Mouse (Mus musculus): ENCODE results near the gene Rprd1b.

The Rprd1b gene

DNA sequence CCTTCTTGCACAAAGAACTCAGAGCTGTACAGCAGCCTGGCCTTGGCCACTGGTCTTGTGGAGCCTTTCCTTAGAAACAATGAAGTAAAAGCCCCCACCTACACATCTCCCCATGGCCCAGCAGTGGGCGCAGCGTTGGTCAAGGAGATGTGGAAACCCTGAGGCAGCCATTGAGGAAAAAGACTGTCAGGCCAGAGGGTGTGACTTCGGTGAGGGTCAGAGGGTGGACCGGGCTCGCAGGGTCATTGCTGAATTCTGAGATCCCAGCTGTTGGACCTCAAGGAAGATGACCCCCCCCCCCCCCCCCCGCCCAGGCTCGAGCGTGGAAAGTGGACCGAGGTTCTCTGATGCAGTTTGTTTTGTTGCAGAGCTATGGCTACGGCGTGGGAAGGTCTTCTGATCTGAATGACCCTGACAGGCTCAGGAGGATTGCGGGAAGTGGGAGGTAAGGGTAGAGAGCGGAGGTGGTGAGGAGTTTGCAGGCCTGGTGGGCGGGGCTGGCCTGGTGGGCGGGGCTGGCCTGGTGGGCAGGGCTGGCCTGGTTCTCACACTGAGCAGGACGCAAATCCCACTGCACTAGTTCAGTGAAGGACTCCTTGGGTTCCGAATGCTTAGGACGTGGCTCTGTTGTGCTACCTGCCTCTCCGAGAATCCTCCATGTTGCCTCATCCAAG is 150.5 kb downstream of the Rprd1b start:
- in situ Hi-C loops (cut with MboI; ENCODE audit: low pct_unique_long_range_greater_than_20kb in 1 of 2, low sequenced_read_pairs in 2 of 2, unreplicated experiment in 1 of 2), result no loop called here

DNA sequence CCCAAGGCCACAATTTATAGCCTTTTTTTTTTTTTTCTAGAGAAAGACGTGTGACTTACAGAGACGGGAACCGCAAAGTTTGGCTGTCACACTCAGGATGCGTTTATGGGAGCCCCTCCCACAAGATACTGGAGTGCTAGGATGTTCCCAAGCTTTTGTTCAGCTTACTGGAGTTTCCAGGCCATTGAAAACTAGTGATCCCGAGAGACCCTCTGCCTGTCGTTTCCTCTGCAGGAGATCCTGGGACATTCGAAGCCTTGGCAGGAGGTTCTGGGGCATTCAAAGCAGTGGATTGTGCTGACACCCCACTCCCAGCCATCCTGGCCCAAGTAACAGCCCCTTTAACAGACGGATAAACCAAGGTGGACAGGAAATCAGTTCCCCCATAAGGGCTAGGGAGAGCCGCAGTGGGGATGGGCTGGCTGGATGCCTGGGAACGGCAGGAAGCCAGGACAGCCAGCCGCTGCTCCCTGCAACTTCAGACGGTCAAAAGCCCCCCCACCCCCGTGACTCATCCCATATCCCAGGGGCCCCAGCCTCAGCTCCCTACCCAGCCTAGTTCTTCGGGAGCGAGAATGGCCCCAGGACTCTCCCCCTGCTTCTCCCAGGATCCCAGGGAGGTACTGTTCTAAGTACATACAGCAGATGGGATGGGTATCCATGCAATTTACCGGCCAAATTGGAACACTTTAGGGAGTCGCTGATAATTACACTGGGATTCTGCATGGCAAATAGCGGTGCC is 151.2 kb downstream of the Rprd1b start:
- in situ Hi-C loops (cut with MboI; ENCODE audit: low pct_unique_long_range_greater_than_20kb in 1 of 2, low sequenced_read_pairs in 2 of 2, unreplicated experiment in 1 of 2), result no loop called here

- in situ Hi-C loops (cut with MboI; ENCODE audit: low pct_unique_long_range_greater_than_20kb in 1 of 2, low sequenced_read_pairs in 2 of 2, unreplicated experiment in 1 of 2), result no loop called here
These were observed 152.5 kb downstream of the Rprd1b start for GRCm38 (mm10) chr2:158180797-158181196.

All from mouse embryonic stem cell (cell line).